In genomic region chr5:52383748-52384147, GRCm38 (mm10) we compare ENCODE assay signal across 25 mouse cellular contexts. TPM values are rescaled to one million over a fixed set of nuclear protein-coding genes. Genes with fewer than 3 reads are reported as not detected.
DNase-seq lines count a peak whose midpoint lies in the region; ATAC-seq and TF ChIP-seq lines count a peak whose summit lies in the region.
"Had no signal": no experiment of that assay in that cellular context is flagged by ENCODE, and none has a peak within 500 bp of the region (broad histone marks: within the 10 kb centered on the region; RNA-seq: fewer than 3 reads in every experiment).

No protein-coding gene starts in this region.

- H3K4me1 ChIP-seq in heart, embryonic 10.5 days, result no peaks in the 10 kb centered on the region
- H3K4me1 ChIP-seq in stomach, embryonic 16.5 days (ENCODE audit: control insufficient read depth, insufficient read depth, low read length), result no peaks in the 10 kb centered on the region
- no peaks in the 10 kb centered on the region for H3K4me1 ChIP-seq in stomach, postnatal 0 days (replicated peaks; ENCODE audit: control insufficient read depth, insufficient read depth)
- H3K4me1 ChIP-seq: forebrain, embryonic 10.5 days; forebrain, embryonic 13.5 days; intestine, embryonic 15.5 days had no signal

- 0 out of 2 replicates have a peak, but pooled peaks cover under 1% of the 10 kb centered on the region for H3K9me3 ChIP-seq in heart, embryonic 10.5 days
- H3K9me3 ChIP-seq in stomach, embryonic 16.5 days (replicated peaks; ENCODE audit: control insufficient read depth, low read length), result no peaks in the 10 kb centered on the region
- no peaks in the 10 kb centered on the region for H3K9me3 ChIP-seq in stomach, postnatal 0 days (ENCODE audit: control insufficient read depth, low read length)
- H3K9me3 ChIP-seq: forebrain, embryonic 10.5 days; forebrain, embryonic 13.5 days; hindbrain, embryonic 10.5 days; hindbrain, embryonic 13.5 days; intestine, embryonic 15.5 days had no signal

- H3K9ac ChIP-seq in stomach, embryonic 16.5 days (ENCODE audit: low read length), result no peak overlapping the region
- no peak overlapping the region for H3K9ac ChIP-seq in stomach, postnatal 0 days (ENCODE audit: low read length)
- H3K9ac ChIP-seq: forebrain, embryonic 13.5 days; hindbrain, embryonic 13.5 days; intestine, embryonic 15.5 days had no signal

- no peak overlapping the region for H3K27ac ChIP-seq in heart, embryonic 10.5 days
- no peak overlapping the region for H3K27ac ChIP-seq in stomach, embryonic 16.5 days (ENCODE audit: low read length)
- H3K27ac ChIP-seq in stomach, postnatal 0 days (replicated peaks), result no peak overlapping the region
- H3K27ac ChIP-seq: forebrain, embryonic 10.5 days; forebrain, embryonic 13.5 days; gastrocnemius, adult 2 months; heart, adult 2 months; hindbrain, embryonic 10.5 days; hindbrain, embryonic 13.5 days; intestine, embryonic 15.5 days had no signal

- ATAC-seq in stomach, embryonic 16.5 days (ENCODE audit: insufficient read depth, low FRiP score), result 0 out of 2 replicates have a peak, but pooled peaks have one; percentile 57
- no peak for ATAC-seq in stomach, postnatal 0 days (ENCODE audit: low FRiP score, low TSS enrichment)
- ATAC-seq in megakaryocyte progenitor cell, adult 5-6 weeks (replicated peaks; ENCODE audit: poor library complexity), result peak; percentile 26; the same call in 1 of the 2 replicates
- ATAC-seq: forebrain, embryonic 13.5 days; forebrain, embryonic 16.5 days; hindbrain, embryonic 16.5 days; intestine, embryonic 15.5 days; Patski had no signal

- H3K4me3 ChIP-seq in heart, embryonic 10.5 days, result no peak overlapping the region
- no peak overlapping the region for H3K4me3 ChIP-seq in stomach, embryonic 16.5 days (replicated peaks; ENCODE audit: low read length)
- H3K4me3 ChIP-seq in stomach, postnatal 0 days (ENCODE audit: low read depth, low read length), result no peak overlapping the region
- H3K4me3 ChIP-seq: forebrain, embryonic 10.5 days; forebrain, embryonic 13.5 days; gastrocnemius, adult 2 months; heart, adult 2 months; hindbrain, embryonic 10.5 days; hindbrain, embryonic 13.5 days; intestine, embryonic 15.5 days had no signal

- DNase-seq in heart, adult 11 months, result peak; percentile 87
- no peak for DNase-seq in heart, embryonic 10.5 days (ENCODE audit: low spot score)
- no peak for DNase-seq in stomach, postnatal 0 days (ENCODE audit: low spot score)
- DNase-seq in urinary bladder, postnatal 4 days (ENCODE audit: low spot score in 2 of 2), result no peak
- DNase-seq: adrenal gland, postnatal 10 days; adrenal gland, postnatal 36 days; cerebellum, adult 18-20 months; cerebellum, adult 9-10 months; cerebellum, postnatal 25 days; gastrocnemius, adult 2 months; gastrocnemius, postnatal 14 days; heart, adult 2 months; heart, postnatal 36 days had no signal

- no peaks in the 10 kb centered on the region for H3K27me3 ChIP-seq in heart, embryonic 10.5 days (ENCODE audit: insufficient read depth, poor library complexity, severe bottlenecking)
- no peaks in the 10 kb centered on the region for H3K27me3 ChIP-seq in stomach, embryonic 16.5 days (ENCODE audit: control insufficient read depth, insufficient read depth, low read length)
- no peaks in the 10 kb centered on the region for H3K27me3 ChIP-seq in stomach, postnatal 0 days (ENCODE audit: control insufficient read depth, insufficient read depth, low read length)
- H3K27me3 ChIP-seq: forebrain, embryonic 13.5 days; hindbrain, embryonic 13.5 days; intestine, embryonic 15.5 days; Patski had no signal

- no peak overlapping the region for H3K4me2 ChIP-seq in stomach, embryonic 16.5 days (ENCODE audit: low read depth, low read length)
- no peak overlapping the region for H3K4me2 ChIP-seq in stomach, postnatal 0 days (replicated peaks; ENCODE audit: low read depth)
- H3K4me2 ChIP-seq: forebrain, embryonic 13.5 days; heart, embryonic 11.5 days; hindbrain, embryonic 13.5 days; intestine, embryonic 15.5 days had no signal

- no peak for TF ChIP-seq CTCF in stomach, postnatal 0 days (IDR thresholded peaks at IDR 0.05; ENCODE audit: low read depth)

- 69% methylated on average over 5 of the region's 5 CpGs for WGBS in heart, embryonic 10.5 days
- WGBS in stomach, embryonic 16.5 days, result 82% methylated on average over 5 of the region's 5 CpGs
- 84% methylated on average over 5 of the region's 5 CpGs for WGBS in stomach, postnatal 0 days

- TF ChIP-seq EP300 in stomach, postnatal 0 days (optimal IDR thresholded peaks at IDR 0.05), result no peak

- no peaks in the 10 kb centered on the region for H3K36me3 ChIP-seq in heart, embryonic 10.5 days
- no peaks in the 10 kb centered on the region for H3K36me3 ChIP-seq in stomach, embryonic 16.5 days (ENCODE audit: control insufficient read depth, insufficient read depth, low read length)
- H3K36me3 ChIP-seq in stomach, postnatal 0 days (ENCODE audit: control insufficient read depth, insufficient read depth, low read length), result no peaks in the 10 kb centered on the region
- H3K36me3 ChIP-seq: forebrain, embryonic 10.5 days; G1E; hindbrain, embryonic 10.5 days; hindbrain, embryonic 13.5 days; intestine, embryonic 15.5 days had no signal

RNA-seq across cellular contexts. Expression of gene Sod3, which starts 20.2 kb away (rescaled TPM):
- polyA plus RNA-seq in heart, embryonic 10.5 days (2016; fragmentation: Nextera tagmentation; extraction: Ambion mirVana), result 0.17 and 0.44 TPM in 2 replicates
- 2.5 and 2.8 TPM in 2 replicates for polyA plus RNA-seq in stomach, embryonic 16.5 days (2015; fragmentation: Nextera tagmentation; extraction: Ambion mirVana)
- polyA plus RNA-seq in stomach, postnatal 0 days (2015; fragmentation: Nextera tagmentation; extraction: Ambion mirVana), result 2.4 and 2.6 TPM in 2 replicates
- total RNA-seq in megakaryocyte progenitor cell, adult 5-6 weeks (2015), result not detected in 2 replicates
- not detected in 2 replicates for total RNA-seq in megakaryocyte progenitor cell, adult 5-6 weeks (2017)
- polyA plus RNA-seq: G1E had no signal
